Mouse (Mus musculus) layer of hippocampus, postnatal 25 days (tissue): ENCODE data around the gene Atp1b3. TPM values are rescaled to one million over a fixed set of nuclear protein-coding genes. Genes with fewer than 3 reads are reported as not detected.
"Not testable (repeated sequence)": the region's sequence is repeated elsewhere in the genome, so short reads cannot be mapped to it uniquely, and the experiment has no call there.

ENCODE experiments used
- DNase-seq, 2 experiments: peaks; one replicate each; pipeline ENCODE4 v3.0.0; 2022; ENCODE audit warnings: mixed read lengths in 2 of 2, low spot score in 1 of 2; ENCODE audit errors: extremely low spot score in 1 of 2
- total RNA-seq, 2 experiments: library from RNA; stranded (reverse); gene quantifications; 2 replicates each; pipeline ENCODE4 v1.2.3; 2021

The Atp1b3 gene
- total RNA-seq, 2 experiments from 2014 or later = 74.7 to 80.9 TPM

GRCm38 (mm10) chr9:96365271-96365872 lies 1.1 kb upstream of the Atp1b3 start:
- DNase-seq = no peak

- DNase-seq = peak; percentile 34 to 37
Observed at GRCm38 (mm10) chr9:96363581-96364140, 581 bp downstream of the Atp1b3 start.

- no peak for DNase-seq
Observed at GRCm38 (mm10) chr9:96360056-96360455, 4.2 kb downstream of the Atp1b3 start.

- DNase-seq = no peak
Observed at GRCm38 (mm10) chr9:96353799-96354198, 10.4 kb downstream of the Atp1b3 start.

GRCm38 (mm10) chr9:96353121-96353769 lies 11.0 kb downstream of the Atp1b3 start:
- no peak for DNase-seq

GRCm38 (mm10) chr9:96351771-96352170 lies 12.5 kb downstream of the Atp1b3 start:
- not testable (repeated sequence) for DNase-seq

GRCm38 (mm10) chr9:96350476-96350875 lies 13.8 kb downstream of the Atp1b3 start:
- DNase-seq = no peak

GRCm38 (mm10) chr9:96350010-96350409 lies 14.2 kb downstream of the Atp1b3 start:
- peak in 1 of 2 experiments; percentile 51 for DNase-seq

GRCm38 (mm10) chr9:96348885-96349284 lies 15.4 kb downstream of the Atp1b3 start:
- DNase-seq = no peak

GRCm38 (mm10) chr9:96345750-96346149 lies 18.5 kb downstream of the Atp1b3 start:
- DNase-seq = no peak

- DNase-seq = no peak
Observed at GRCm38 (mm10) chr9:96331146-96331545, 33.1 kb downstream of the Atp1b3 start.

- no peak for DNase-seq
Observed at GRCm38 (mm10) chr9:96328226-96328625, 36.0 kb downstream of the Atp1b3 start.

GRCm38 (mm10) chr9:96326496-96326923 lies 37.7 kb downstream of the Atp1b3 start:
- DNase-seq = no peak

GRCm38 (mm10) chr9:96324502-96324901 lies 39.7 kb downstream of the Atp1b3 start:
- DNase-seq = no peak

- DNase-seq = no peak
Observed at GRCm38 (mm10) chr9:96322411-96323152, 41.7 kb downstream of the Atp1b3 start.

GRCm38 (mm10) chr9:96320551-96320980 lies 43.7 kb downstream of the Atp1b3 start:
- no peak for DNase-seq

- DNase-seq = no peak
Observed at GRCm38 (mm10) chr9:96319333-96319732, 44.9 kb downstream of the Atp1b3 start.

- DNase-seq = no peak
Observed at GRCm38 (mm10) chr9:96312074-96312473, 52.2 kb downstream of the Atp1b3 start.

- no peak for DNase-seq
Observed at GRCm38 (mm10) chr9:96308816-96309215, 55.4 kb downstream of the Atp1b3 start.

GRCm38 (mm10) chr9:96299324-96300008 lies 64.8 kb downstream of the Atp1b3 start:
- no peak for DNase-seq
